Mouse (Mus musculus): ENCODE measurements around the gene Tmem179. TPM values are rescaled to one million over a fixed set of nuclear protein-coding genes. Genes with fewer than 3 reads are reported as not detected.

Tmem179 gene
- polyA plus RNA-seq, 1 experiment, result not detected

DNA sequence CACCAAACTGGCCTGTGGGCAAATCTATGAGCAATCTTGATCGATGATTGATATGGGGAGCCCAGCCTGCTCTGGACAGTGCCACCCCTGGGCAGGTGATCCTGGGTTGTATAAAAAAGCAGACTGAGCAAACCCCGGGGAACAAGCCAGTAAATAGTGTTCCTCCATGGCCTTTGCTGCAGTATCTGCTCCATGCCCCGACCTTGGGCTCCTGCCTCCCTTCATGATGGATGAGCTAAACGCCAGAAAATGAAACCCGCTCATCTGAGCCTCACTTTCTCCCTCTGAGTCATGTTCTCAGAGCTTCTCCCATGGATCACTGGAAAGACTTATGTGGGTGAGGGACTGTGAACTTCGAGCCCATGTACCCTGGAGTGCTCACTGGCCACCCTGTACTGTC is 10.3 kb downstream of the Tmem179 start:
- Histone ChIP-seq H3K9me3 (replicated peaks; ENCODE audit: control insufficient read depth, insufficient read depth, low read length, poor library complexity, severe bottlenecking) (no peaks in the 10 kb centered on the region), H3K4me1 (ENCODE audit: control insufficient read depth, insufficient read depth, low read length) (peaks cover 3% of the 10 kb centered on the region), H3K9ac (ENCODE audit: low read depth, poor library complexity, severe bottlenecking) (no peak overlapping the region), H3K36me3 (ENCODE audit: control insufficient read depth, insufficient read depth, low read length, poor library complexity, severe bottlenecking) (no peaks in the 10 kb centered on the region), H3K27me3 (ENCODE audit: control insufficient read depth, insufficient read depth, low read length, poor library complexity, severe bottlenecking) (no peaks in the 10 kb centered on the region), H3K27ac (ENCODE audit: insufficient read depth, low read length) (no peak overlapping the region), H3K4me3 (ENCODE audit: low read depth, low read length) (no peak overlapping the region)
- TF ChIP-seq POLR2A (IDR thresholded peaks at IDR 0.05; ENCODE audit: insufficient read depth, low read length) (no peak), CTCF (IDR thresholded peaks at IDR 0.05; ENCODE audit: low read depth, low read length) (no peak), EP300 (IDR thresholded peaks at IDR 0.05; ENCODE audit: insufficient read depth, low read depth, low read length) (no peak)

- no peak for TF ChIP-seq EP300 (IDR thresholded peaks at IDR 0.05; ENCODE audit: insufficient read depth, low read depth, low read length)
- Histone ChIP-seq H3K4me3 (ENCODE audit: low read depth, low read length) (no peak overlapping the region), H3K9me3 (replicated peaks; ENCODE audit: control insufficient read depth, insufficient read depth, low read length, poor library complexity, severe bottlenecking) (no peaks in the 10 kb centered on the region), H3K27me3 (ENCODE audit: control insufficient read depth, insufficient read depth, low read length, poor library complexity, severe bottlenecking) (no peaks in the 10 kb centered on the region), H3K4me1 (ENCODE audit: control insufficient read depth, insufficient read depth, low read length) (no peaks in the 10 kb centered on the region), H3K9ac (ENCODE audit: low read depth, poor library complexity, severe bottlenecking) (no peak overlapping the region), H3K27ac (ENCODE audit: insufficient read depth, low read length) (no peak overlapping the region), H3K36me3 (ENCODE audit: control insufficient read depth, insufficient read depth, low read length, poor library complexity, severe bottlenecking) (no peaks in the 10 kb centered on the region)
Measured at GRCm38 (mm10) chr12:112503003-112503771, 13.4 kb downstream of the Tmem179 start.

DNA sequence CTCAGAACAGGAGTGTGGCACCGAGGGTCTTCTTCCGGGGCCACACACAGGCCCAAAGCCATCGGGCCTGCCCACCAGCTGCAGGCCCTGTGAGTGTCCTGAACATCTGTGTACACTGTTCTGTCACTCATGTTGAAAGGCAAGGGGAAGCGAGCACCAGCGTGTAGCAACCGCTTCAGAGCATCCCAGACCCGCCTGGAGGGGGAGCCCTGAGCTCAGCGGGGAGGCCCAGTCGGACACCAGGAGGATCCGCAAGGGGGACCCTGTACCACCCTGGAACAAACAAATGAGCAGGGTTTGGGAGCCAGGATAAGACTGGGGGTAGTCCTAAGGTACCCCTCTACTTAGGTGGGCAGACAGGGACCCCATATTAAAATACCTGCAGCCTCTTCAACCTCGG is 17.9 kb downstream of the Tmem179 start:
- Histone ChIP-seq H3K27me3 (ENCODE audit: control insufficient read depth, insufficient read depth, low read length, poor library complexity, severe bottlenecking) (no peaks in the 10 kb centered on the region), H3K27ac (ENCODE audit: insufficient read depth, low read length) (no peak overlapping the region), H3K4me1 (ENCODE audit: control insufficient read depth, insufficient read depth, low read length) (no peaks in the 10 kb centered on the region), H3K36me3 (ENCODE audit: control insufficient read depth, insufficient read depth, low read length, poor library complexity, severe bottlenecking) (no peaks in the 10 kb centered on the region), H3K9ac (ENCODE audit: low read depth, poor library complexity, severe bottlenecking) (no peak overlapping the region), H3K4me3 (ENCODE audit: low read depth, low read length) (no peak overlapping the region), H3K9me3 (replicated peaks; ENCODE audit: control insufficient read depth, insufficient read depth, low read length, poor library complexity, severe bottlenecking) (no peaks in the 10 kb centered on the region)
- TF ChIP-seq CTCF (IDR thresholded peaks at IDR 0.05; ENCODE audit: low read depth, low read length), result peak; percentile 48
- TF ChIP-seq EP300 (IDR thresholded peaks at IDR 0.05; ENCODE audit: insufficient read depth, low read depth, low read length), result no peak
- no peak for TF ChIP-seq POLR2A (IDR thresholded peaks at IDR 0.05; ENCODE audit: insufficient read depth, low read length)

- H3K4me3 ChIP-seq (ENCODE audit: low read depth, low read length), result no peak overlapping the region
- TF ChIP-seq CTCF (IDR thresholded peaks at IDR 0.05; ENCODE audit: low read depth, low read length) (no peak), EP300 (IDR thresholded peaks at IDR 0.05; ENCODE audit: insufficient read depth, low read depth, low read length) (no peak), POLR2A (IDR thresholded peaks at IDR 0.05; ENCODE audit: insufficient read depth, low read length) (no peak)
- no peaks in the 10 kb centered on the region for H3K27me3 ChIP-seq (ENCODE audit: control insufficient read depth, insufficient read depth, low read length, poor library complexity, severe bottlenecking)
Measured at GRCm38 (mm10) chr12:112497731-112498130, 18.8 kb downstream of the Tmem179 start.

GRCm38 (mm10) chr12:112496136-112496535 is 20.4 kb downstream of the Tmem179 start:
- Histone ChIP-seq H3K27ac (ENCODE audit: insufficient read depth, low read length) (no peak overlapping the region), H3K4me3 (ENCODE audit: low read depth, low read length) (no peak overlapping the region), H3K36me3 (ENCODE audit: control insufficient read depth, insufficient read depth, low read length, poor library complexity, severe bottlenecking) (no peaks in the 10 kb centered on the region), H3K4me1 (ENCODE audit: control insufficient read depth, insufficient read depth, low read length) (no peaks in the 10 kb centered on the region), H3K9ac (ENCODE audit: low read depth, poor library complexity, severe bottlenecking) (no peak overlapping the region), H3K27me3 (ENCODE audit: control insufficient read depth, insufficient read depth, low read length, poor library complexity, severe bottlenecking) (no peaks in the 10 kb centered on the region), H3K9me3 (replicated peaks; ENCODE audit: control insufficient read depth, insufficient read depth, low read length, poor library complexity, severe bottlenecking) (no peaks in the 10 kb centered on the region)
- TF ChIP-seq POLR2A (IDR thresholded peaks at IDR 0.05; ENCODE audit: insufficient read depth, low read length) (no peak), EP300 (IDR thresholded peaks at IDR 0.05; ENCODE audit: insufficient read depth, low read depth, low read length) (no peak), CTCF (IDR thresholded peaks at IDR 0.05; ENCODE audit: low read depth, low read length) (no peak)

More at GRCm38 (mm10) chr12:112497731-112498130, 18.8 kb downstream of the Tmem179 start:
- no peak overlapping the region for H3K9ac ChIP-seq (ENCODE audit: low read depth, poor library complexity, severe bottlenecking)
- H3K4me1 ChIP-seq (ENCODE audit: control insufficient read depth, insufficient read depth, low read length), result no peaks in the 10 kb centered on the region
- no peaks in the 10 kb centered on the region for H3K36me3 ChIP-seq (ENCODE audit: control insufficient read depth, insufficient read depth, low read length, poor library complexity, severe bottlenecking)
- no peak overlapping the region for H3K27ac ChIP-seq (ENCODE audit: insufficient read depth, low read length)
- no peaks in the 10 kb centered on the region for H3K9me3 ChIP-seq (replicated peaks; ENCODE audit: control insufficient read depth, insufficient read depth, low read length, poor library complexity, severe bottlenecking)

DNA sequence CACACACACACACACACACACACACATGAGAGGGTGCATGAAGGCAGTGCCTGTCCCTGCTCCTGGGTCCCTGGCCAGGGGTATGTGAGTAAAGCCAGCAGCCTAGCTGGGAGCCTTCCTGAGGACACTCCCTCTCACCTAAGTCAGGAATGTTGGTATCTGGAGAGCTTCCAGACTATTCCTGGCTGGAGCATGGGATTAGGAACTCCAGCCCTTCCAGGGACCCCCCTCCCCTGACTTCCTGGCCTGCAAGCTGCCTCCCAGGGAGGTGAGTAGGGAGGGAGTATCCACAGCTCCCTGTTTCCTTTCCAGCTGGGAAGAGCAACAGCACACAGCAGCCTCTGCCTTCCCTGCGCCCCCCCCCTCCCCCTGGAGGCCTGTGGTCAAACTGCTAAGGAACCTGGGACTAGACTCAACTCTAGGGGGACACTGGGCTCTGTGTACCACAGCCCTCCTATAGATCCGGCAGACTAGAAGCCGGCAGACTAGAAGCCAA is 26.1 kb downstream of the Tmem179 start:
- H3K9ac ChIP-seq (ENCODE audit: low read depth, poor library complexity, severe bottlenecking), result no peak overlapping the region
- no peaks in the 10 kb centered on the region for H3K36me3 ChIP-seq (ENCODE audit: control insufficient read depth, insufficient read depth, low read length, poor library complexity, severe bottlenecking)
- H3K4me1 ChIP-seq (ENCODE audit: control insufficient read depth, insufficient read depth, low read length), result no peaks in the 10 kb centered on the region
- no peak overlapping the region for H3K4me3 ChIP-seq (ENCODE audit: low read depth, low read length)
- no peaks in the 10 kb centered on the region for H3K27me3 ChIP-seq (ENCODE audit: control insufficient read depth, insufficient read depth, low read length, poor library complexity, severe bottlenecking)
- no peak overlapping the region for H3K27ac ChIP-seq (ENCODE audit: insufficient read depth, low read length)
- H3K9me3 ChIP-seq (replicated peaks; ENCODE audit: control insufficient read depth, insufficient read depth, low read length, poor library complexity, severe bottlenecking), result no peaks in the 10 kb centered on the region
- TF ChIP-seq EP300 (IDR thresholded peaks at IDR 0.05; ENCODE audit: insufficient read depth, low read depth, low read length) (no peak), CTCF (IDR thresholded peaks at IDR 0.05; ENCODE audit: low read depth, low read length) (no peak), POLR2A (IDR thresholded peaks at IDR 0.05; ENCODE audit: insufficient read depth, low read length) (no peak)

Data from ES-Bruce4 (cell line).